Mouse (Mus musculus) lung, embryonic 15.5 days (tissue): ENCODE data around the gene Tbc1d22b. TPM values are rescaled to one million over a fixed set of nuclear protein-coding genes. Genes with fewer than 3 reads are reported as not detected.
A peak's percentile ranks its signal among the peaks of the same experiment; 100 is the strongest.
"Not testable (repeated sequence)": the region's sequence is repeated elsewhere in the genome, so short reads cannot be mapped to it uniquely, and the experiment has no call there.

ENCODE experiments used
- ATAC-seq: fragments of 200-750 bp; cut with Nextera tagmentation; 2 replicates; pipeline ENCODE4 v1.8.0; 2017; ENCODE audit warnings: moderate number of reproducible peaks, borderline replicate concordance; ENCODE audit not compliant: low FRiP score, low TSS enrichment; ENCODE audit errors: extremely low read depth
- H3K27ac ChIP-seq: fragments of 300-500 bp; sonication (generic); 2 replicates; pipeline ENCODE4 v1.5.1; 2015; ENCODE audit warnings: moderate library complexity, mild to moderate bottlenecking, inconsistent platforms
- H3K27me3 ChIP-seq: fragments of 300-500 bp; sonication (generic); 2 replicates; pipeline ENCODE4 v1.6.1; 2015; ENCODE audit warnings: inconsistent platforms
- H3K36me3 ChIP-seq: fragments of 300-500 bp; sonication (generic); 2 replicates; pipeline ENCODE4 v1.6.1; 2015; ENCODE audit warnings: inconsistent platforms
- H3K4me1 ChIP-seq: fragments of 300-500 bp; sonication (generic); 2 replicates; pipeline ENCODE4 v1.6.1; 2015; ENCODE audit warnings: inconsistent platforms
- H3K4me2 ChIP-seq: fragments of 300-500 bp; sonication (generic); 2 replicates; pipeline ENCODE4 v1.6.1; 2015; ENCODE audit warnings: inconsistent platforms, mild to moderate bottlenecking, moderate library complexity
- H3K4me3 ChIP-seq: fragments of 300-500 bp; sonication (generic); 2 replicates; pipeline ENCODE4 v1.5.1; 2015; ENCODE audit warnings: mild to moderate bottlenecking, inconsistent platforms
- H3K9ac ChIP-seq: fragments of 300-500 bp; sonication (generic); 2 replicates; pipeline ENCODE4 v1.6.1; 2015; ENCODE audit warnings: inconsistent platforms
- H3K9me3 ChIP-seq: fragments of 300-500 bp; sonication (generic); 2 replicates; pipeline ENCODE4 v1.6.1; 2016; ENCODE audit warnings: inconsistent platforms
- WGBS: fragments of 180-500 bp; shearing (Covaris S2); methylation state at CpG from one replicate; pipeline ENCODE4 v1.1.7; 2015; 5-methylcytosine and 5-hydroxymethylcytosine counted together
- polyA plus RNA-seq: library from polyadenylated mRNA; unstranded; fragments of >200 nt; fragmentation: Nextera tagmentation; extraction: Ambion mirVana; gene quantifications from 2 replicates; pipeline ENCODE4 v1.2.1, GENCODE M21; 2015

The Tbc1d22b gene
- polyA plus RNA-seq, 1 experiment from 2014 or later: 15.6 TPM

- Histone ChIP-seq H3K27ac (no peak overlapping the region), H3K9ac (no peak overlapping the region), H3K27me3 (no peaks in the 10 kb centered on the region), H3K4me2 (no peak overlapping the region), H3K4me3 (no peak overlapping the region), H3K36me3 (peaks cover 32% of the 10 kb centered on the region), H3K4me1 (no peaks in the 10 kb centered on the region), H3K9me3 (no peaks in the 10 kb centered on the region)
- 18% methylated on average over 6 of the region's 6 CpGs for WGBS
- ATAC-seq: no peak
Measured at GRCm38 (mm10) chr17:29603283-29603682, 53.7 kb downstream of the Tbc1d22b start.

GRCm38 (mm10) chr17:29613453-29613852 lies 63.9 kb downstream of the Tbc1d22b start:
- not testable (repeated sequence) for H3K36me3 ChIP-seq, H3K4me3 ChIP-seq, H3K27ac ChIP-seq, H3K9me3 ChIP-seq, H3K27me3 ChIP-seq, H3K9ac ChIP-seq, ATAC-seq, H3K4me2 ChIP-seq
- 86% methylated on average over 5 of the region's 5 CpGs for WGBS
- H3K4me1 ChIP-seq: peaks cover 26% of the 10 kb centered on the region

- peak; percentile 93 for ATAC-seq
- WGBS: 2% methylated on average over 52 of the region's 52 CpGs
Measured at GRCm38 (mm10) chr17:29614115-29615023, 64.8 kb downstream of the Tbc1d22b start, which contains the start of the genes Rnf8 and Gm28043. Gene Rnf8 (plus strand): TSS chr17:29614790. Gene Gm28043 (plus strand): TSS chr17:29614876.

GRCm38 (mm10) chr17:29615024-29615551 lies 65.5 kb downstream of the Tbc1d22b start:
- Histone ChIP-seq H3K36me3 (peaks cover 12% of the 10 kb centered on the region), H3K27me3 (no peaks in the 10 kb centered on the region), H3K4me1 (peaks cover 26% of the 10 kb centered on the region), H3K4me3 (peak overlapping the region; percentile 76), H3K9me3 (no peaks in the 10 kb centered on the region), H3K9ac (peak overlapping the region; percentile 92), H3K27ac (peak overlapping the region; percentile 95), H3K4me2 (peak overlapping the region; percentile 77)
- peak; percentile 52; the same call in 1 of the 2 replicates for ATAC-seq
- WGBS: under 1% methylated on average over 42 of the region's 43 CpGs

More at GRCm38 (mm10) chr17:29614115-29615023, 64.8 kb downstream of the Tbc1d22b start, which contains the start of the genes Rnf8 and Gm28043:
- Histone ChIP-seq H3K4me1 (peaks cover 26% of the 10 kb centered on the region), H3K36me3 (peaks cover 5% of the 10 kb centered on the region), H3K4me3 (peak within 1 kb of the TSS; percentile 76), H3K9ac (peak within 1 kb of the TSS; percentile 92), H3K27me3 (no peaks in the 10 kb centered on the region), H3K4me2 (peak within 1 kb of the TSS; percentile 77), H3K27ac (peak within 1 kb of the TSS; percentile 95), H3K9me3 (no peaks in the 10 kb centered on the region)

- H3K4me2 ChIP-seq: peak overlapping the region; percentile 77
- H3K4me3 ChIP-seq: peak overlapping the region; percentile 76
- peaks cover 17% of the 10 kb centered on the region for H3K36me3 ChIP-seq
- no peaks in the 10 kb centered on the region for H3K9me3 ChIP-seq
- H3K4me1 ChIP-seq: peaks cover 26% of the 10 kb centered on the region
- ATAC-seq: no peak
- H3K27me3 ChIP-seq: no peaks in the 10 kb centered on the region
- peak overlapping the region; percentile 95; the same call in 1 of the 2 replicates for H3K27ac ChIP-seq
- WGBS: 8% methylated on average over 4 of the region's 4 CpGs
- H3K9ac ChIP-seq: peak overlapping the region; percentile 92
Measured at GRCm38 (mm10) chr17:29615616-29616015, 66.0 kb downstream of the Tbc1d22b start.

GRCm38 (mm10) chr17:29619231-29619630 lies 69.6 kb downstream of the Tbc1d22b start:
- Histone ChIP-seq H3K9ac (no peak overlapping the region), H3K4me2 (no peak overlapping the region), H3K27ac (no peak overlapping the region), H3K4me3 (no peak overlapping the region), H3K27me3 (no peaks in the 10 kb centered on the region), H3K4me1 (peaks cover 23% of the 10 kb centered on the region), H3K9me3 (no peaks in the 10 kb centered on the region), H3K36me3 (peaks cover 48% of the 10 kb centered on the region)
- WGBS: 66% methylated on average over 3 of the region's 3 CpGs
- ATAC-seq: no peak

GRCm38 (mm10) chr17:29623488-29623887 lies 73.9 kb downstream of the Tbc1d22b start:
- 90% methylated on average over 8 of the region's 8 CpGs for whole genome bisulfite sequencing
- no peak overlapping the region for H3K4me2 ChIP-seq
- H3K9me3 ChIP-seq: no peaks in the 10 kb centered on the region
- peaks cover 89% of the 10 kb centered on the region for H3K36me3 ChIP-seq
- ATAC-seq: no peak
- H3K9ac ChIP-seq: no peak overlapping the region
- H3K27ac ChIP-seq: no peak overlapping the region
- H3K4me1 ChIP-seq: no peaks in the 10 kb centered on the region
- H3K27me3 ChIP-seq: no peaks in the 10 kb centered on the region
- H3K4me3 ChIP-seq: no peak overlapping the region

GRCm38 (mm10) chr17:29627285-29627684 lies 77.7 kb downstream of the Tbc1d22b start:
- no peak overlapping the region for H3K27ac ChIP-seq
- H3K27me3 ChIP-seq: no peaks in the 10 kb centered on the region
- no peak overlapping the region for H3K4me3 ChIP-seq
- H3K36me3 ChIP-seq: peaks cover 91% of the 10 kb centered on the region
- 89% methylated on average over 9 of the region's 9 CpGs for WGBS
- H3K4me1 ChIP-seq: no peaks in the 10 kb centered on the region
- ATAC-seq: no peak
- no peak overlapping the region for H3K9ac ChIP-seq
- H3K9me3 ChIP-seq: no peaks in the 10 kb centered on the region
- no peak overlapping the region for H3K4me2 ChIP-seq

- H3K36me3 ChIP-seq: peaks cover 93% of the 10 kb centered on the region
- H3K4me3 ChIP-seq: no peak overlapping the region
- no peaks in the 10 kb centered on the region for H3K4me1 ChIP-seq
- no peaks in the 10 kb centered on the region for H3K9me3 ChIP-seq
- 90% methylated on average over 5 of the region's 5 CpGs for WGBS
- H3K27ac ChIP-seq: no peak overlapping the region
- no peaks in the 10 kb centered on the region for H3K27me3 ChIP-seq
- no peak for ATAC-seq
- H3K9ac ChIP-seq: no peak overlapping the region
- H3K4me2 ChIP-seq: no peak overlapping the region
Measured at GRCm38 (mm10) chr17:29628946-29629345, 79.4 kb downstream of the Tbc1d22b start.

- ATAC-seq: no peak
- 83% methylated on average over 5 of the region's 5 CpGs for WGBS
- Histone ChIP-seq H3K4me2 (no peak overlapping the region), H3K4me3 (no peak overlapping the region), H3K27me3 (no peaks in the 10 kb centered on the region), H3K4me1 (no peaks in the 10 kb centered on the region), H3K9me3 (no peaks in the 10 kb centered on the region), H3K27ac (no peak overlapping the region), H3K36me3 (peaks cover 95% of the 10 kb centered on the region), H3K9ac (no peak overlapping the region)
Measured at GRCm38 (mm10) chr17:29629620-29630019, 80.0 kb downstream of the Tbc1d22b start.

GRCm38 (mm10) chr17:29632312-29632711 lies 82.7 kb downstream of the Tbc1d22b start:
- Histone ChIP-seq H3K9me3 (no peaks in the 10 kb centered on the region), H3K36me3 (peaks cover 88% of the 10 kb centered on the region), H3K27ac (no peak overlapping the region), H3K4me2 (no peak overlapping the region), H3K9ac (no peak overlapping the region), H3K27me3 (no peaks in the 10 kb centered on the region), H3K4me1 (no peaks in the 10 kb centered on the region), H3K4me3 (no peak overlapping the region)
- WGBS: 92% methylated on average over 11 of the region's 11 CpGs
- no peak for ATAC-seq

- no peak for ATAC-seq
- Histone ChIP-seq H3K36me3 (peaks cover 87% of the 10 kb centered on the region), H3K27me3 (no peaks in the 10 kb centered on the region), H3K27ac (no peak overlapping the region), H3K9me3 (no peaks in the 10 kb centered on the region), H3K4me2 (no peak overlapping the region), H3K4me1 (no peaks in the 10 kb centered on the region), H3K4me3 (no peak overlapping the region), H3K9ac (no peak overlapping the region)
- WGBS: 88% methylated on average over 8 of the region's 8 CpGs
Measured at GRCm38 (mm10) chr17:29635492-29635891, 85.9 kb downstream of the Tbc1d22b start.
